Mouse (Mus musculus): ENCODE data around the gene Prc1. TPM values are rescaled to one million over a fixed set of nuclear protein-coding genes. Genes with fewer than 3 reads are reported as not detected.

The Prc1 gene
- total RNA-seq, 1 experiment: 91.0 TPM

DNA sequence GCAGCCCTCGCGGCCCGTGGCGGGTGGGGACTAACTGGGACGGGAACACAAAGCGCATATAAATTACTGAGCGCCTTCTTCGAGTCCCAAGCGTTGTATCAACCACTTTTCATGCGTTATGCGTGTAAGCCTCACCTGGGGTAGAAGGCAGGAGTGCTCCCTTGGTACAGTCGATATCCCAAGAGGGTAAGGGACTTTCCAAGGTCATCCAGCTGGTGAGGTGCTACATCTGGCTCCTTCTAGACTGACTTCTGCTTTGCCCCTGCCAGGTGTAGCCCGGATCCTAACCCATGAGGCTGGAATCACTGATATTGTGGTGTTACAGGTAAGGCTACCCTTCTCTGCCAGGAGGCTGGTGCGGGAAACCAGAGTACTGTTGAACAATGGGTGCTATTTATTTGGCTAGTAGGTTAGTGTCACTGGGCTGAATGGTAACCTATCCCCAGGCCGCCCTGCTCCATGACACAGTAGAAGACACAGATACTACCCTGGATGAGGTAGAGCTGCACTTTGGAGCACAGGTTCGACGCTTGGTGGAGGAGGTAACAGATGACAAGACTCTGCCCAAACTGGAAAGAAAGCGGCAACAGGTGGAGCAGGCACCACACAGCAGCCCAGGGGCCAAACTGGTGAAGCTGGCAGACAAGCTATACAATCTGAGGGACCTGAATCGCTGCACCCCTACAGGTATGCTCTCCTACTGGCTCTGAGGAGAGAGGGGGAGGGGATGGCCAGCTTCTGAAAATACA is 49.2 kb downstream of the Prc1 start:
- peak overlapping the region; percentile 73 to 82 for H3K4me3 ChIP-seq (ENCODE audit: insufficient read depth in 1 of 2, low read depth in 1 of 2, low read length in 2 of 2, poor library complexity in 1 of 2, severe bottlenecking in 1 of 2)
- in situ Hi-C loops (cut with MboI; ENCODE audit: low sequenced_read_pairs in 2 of 2, unreplicated experiment in 2 of 2): no loop called here
- H3K9me3 ChIP-seq (ENCODE audit: control insufficient read depth, insufficient read depth, low read depth, low read length): no peaks in the 10 kb centered on the region
- no peaks in the 10 kb centered on the region; the same call in 1 of the 2 replicates for H3K36me3 ChIP-seq (ENCODE audit: control insufficient read depth, insufficient read depth, low read length, poor library complexity, severe bottlenecking)
- H3K4me1 ChIP-seq (ENCODE audit: control insufficient read depth in 2 of 2, insufficient read depth in 2 of 2, low read length in 2 of 2, poor library complexity in 1 of 2): peaks cover 3 to 14% of the 10 kb centered on the region in 2 experiments; a peak in 3 of 4 replicates
- H3K9ac ChIP-seq (ENCODE audit: insufficient read depth, low read depth, low read length, poor library complexity, severe bottlenecking): peak overlapping the region; percentile 86
- no peak for TF ChIP-seq ZC3H11A (IDR thresholded peaks at IDR 0.05; ENCODE audit: borderline replicate concordance, low read depth, low read length)
- TF ChIP-seq HCFC1 (IDR thresholded peaks at IDR 0.05; ENCODE audit: borderline replicate concordance, insufficient read depth, low read length): no peak
- TF ChIP-seq CHD2 (IDR thresholded peaks at IDR 0.05; ENCODE audit: low read depth, low read length): no peak
- TF ChIP-seq ZNF384 (IDR thresholded peaks at IDR 0.05; ENCODE audit: low read depth, low read length): no peak
- TF ChIP-seq MAFK (IDR thresholded peaks at IDR 0.05; ENCODE audit: insufficient read depth, low read depth, low read length): no peak
- no peak overlapping the region for H3K27ac ChIP-seq (ENCODE audit: insufficient read depth, low read depth, low read length, poor library complexity, severe bottlenecking)
- no peak for DNase-seq (ENCODE audit: low read depth, low spot score)

DNA sequence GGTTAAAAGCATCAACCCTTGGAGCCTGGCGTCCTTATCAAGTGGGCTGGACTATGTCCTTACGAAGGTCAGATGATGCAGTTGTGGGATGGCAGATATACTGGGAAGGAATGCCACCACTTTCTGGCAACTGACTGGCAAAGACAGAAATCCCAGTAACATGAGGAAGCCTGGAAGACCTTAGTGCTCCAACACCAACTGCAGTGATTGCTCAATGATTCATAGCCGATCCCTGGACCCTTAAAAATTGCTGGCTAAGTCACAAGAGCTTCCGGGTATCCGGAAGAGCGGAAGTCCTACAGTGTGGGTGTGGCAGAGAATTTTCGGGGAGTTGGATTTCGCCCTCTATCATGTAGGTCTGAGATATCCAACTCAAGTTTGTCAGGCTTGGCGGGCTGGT is 51.9 kb downstream of the Prc1 start:
- DNase-seq (ENCODE audit: low read depth, low spot score): no peak
- Histone ChIP-seq H3K9ac (ENCODE audit: insufficient read depth, low read depth, low read length, poor library complexity, severe bottlenecking) (no peak overlapping the region), H3K4me1 (ENCODE audit: control insufficient read depth in 2 of 2, insufficient read depth in 2 of 2, low read length in 2 of 2, poor library complexity in 1 of 2) (peaks cover 0 to 15% of the 10 kb centered on the region in 2 experiments; a peak in 1 of 4 replicates), H3K9me3 (ENCODE audit: control insufficient read depth, insufficient read depth, low read depth, low read length) (no peaks in the 10 kb centered on the region), H3K36me3 (ENCODE audit: control insufficient read depth, insufficient read depth, low read length, poor library complexity, severe bottlenecking) (no peaks in the 10 kb centered on the region; the same call in 1 of the 2 replicates), H3K27ac (ENCODE audit: insufficient read depth, low read depth, low read length, poor library complexity, severe bottlenecking) (no peak overlapping the region), H3K4me3 (ENCODE audit: insufficient read depth in 1 of 2, low read depth in 1 of 2, low read length in 2 of 2, poor library complexity in 1 of 2, severe bottlenecking in 1 of 2) (no peak overlapping the region)
- TF ChIP-seq ZNF384 (IDR thresholded peaks at IDR 0.05; ENCODE audit: low read depth, low read length): no peak
- no peak for TF ChIP-seq CHD2 (IDR thresholded peaks at IDR 0.05; ENCODE audit: low read depth, low read length)
- no peak for TF ChIP-seq ZC3H11A (IDR thresholded peaks at IDR 0.05; ENCODE audit: borderline replicate concordance, low read depth, low read length)
- no peak for TF ChIP-seq HCFC1 (IDR thresholded peaks at IDR 0.05; ENCODE audit: borderline replicate concordance, insufficient read depth, low read length)
- TF ChIP-seq MAFK (IDR thresholded peaks at IDR 0.05; ENCODE audit: insufficient read depth, low read depth, low read length): no peak
- in situ Hi-C loops (cut with MboI; ENCODE audit: low sequenced_read_pairs in 2 of 2, unreplicated experiment in 2 of 2): no loop called here

GRCm38 (mm10) chr7:80346830-80347229 is 52.6 kb downstream of the Prc1 start:
- Histone ChIP-seq H3K9me3 (ENCODE audit: control insufficient read depth, insufficient read depth, low read depth, low read length) (no peaks in the 10 kb centered on the region), H3K4me3 (ENCODE audit: insufficient read depth in 1 of 2, low read depth in 1 of 2, low read length in 2 of 2, poor library complexity in 1 of 2, severe bottlenecking in 1 of 2) (no peak overlapping the region), H3K4me1 (ENCODE audit: control insufficient read depth in 2 of 2, insufficient read depth in 2 of 2, low read length in 2 of 2, poor library complexity in 1 of 2) (peaks cover 0 to 16% of the 10 kb centered on the region in 2 experiments; a peak in 1 of 4 replicates), H3K27ac (ENCODE audit: insufficient read depth, low read depth, low read length, poor library complexity, severe bottlenecking) (no peak overlapping the region), H3K36me3 (ENCODE audit: control insufficient read depth, insufficient read depth, low read length, poor library complexity, severe bottlenecking) (no peaks in the 10 kb centered on the region; the same call in 1 of the 2 replicates), H3K9ac (ENCODE audit: insufficient read depth, low read depth, low read length, poor library complexity, severe bottlenecking) (no peak overlapping the region)
- no peak for DNase-seq (ENCODE audit: low read depth, low spot score)
- in situ Hi-C loops (cut with MboI; ENCODE audit: low sequenced_read_pairs in 2 of 2, unreplicated experiment in 2 of 2): no loop called here
- TF ChIP-seq MAFK (IDR thresholded peaks at IDR 0.05; ENCODE audit: insufficient read depth, low read depth, low read length): no peak
- no peak for TF ChIP-seq ZNF384 (IDR thresholded peaks at IDR 0.05; ENCODE audit: low read depth, low read length)
- no peak for TF ChIP-seq CHD2 (IDR thresholded peaks at IDR 0.05; ENCODE audit: low read depth, low read length)
- TF ChIP-seq ZC3H11A (IDR thresholded peaks at IDR 0.05; ENCODE audit: borderline replicate concordance, low read depth, low read length): no peak
- no peak for TF ChIP-seq HCFC1 (IDR thresholded peaks at IDR 0.05; ENCODE audit: borderline replicate concordance, insufficient read depth, low read length)

DNA sequence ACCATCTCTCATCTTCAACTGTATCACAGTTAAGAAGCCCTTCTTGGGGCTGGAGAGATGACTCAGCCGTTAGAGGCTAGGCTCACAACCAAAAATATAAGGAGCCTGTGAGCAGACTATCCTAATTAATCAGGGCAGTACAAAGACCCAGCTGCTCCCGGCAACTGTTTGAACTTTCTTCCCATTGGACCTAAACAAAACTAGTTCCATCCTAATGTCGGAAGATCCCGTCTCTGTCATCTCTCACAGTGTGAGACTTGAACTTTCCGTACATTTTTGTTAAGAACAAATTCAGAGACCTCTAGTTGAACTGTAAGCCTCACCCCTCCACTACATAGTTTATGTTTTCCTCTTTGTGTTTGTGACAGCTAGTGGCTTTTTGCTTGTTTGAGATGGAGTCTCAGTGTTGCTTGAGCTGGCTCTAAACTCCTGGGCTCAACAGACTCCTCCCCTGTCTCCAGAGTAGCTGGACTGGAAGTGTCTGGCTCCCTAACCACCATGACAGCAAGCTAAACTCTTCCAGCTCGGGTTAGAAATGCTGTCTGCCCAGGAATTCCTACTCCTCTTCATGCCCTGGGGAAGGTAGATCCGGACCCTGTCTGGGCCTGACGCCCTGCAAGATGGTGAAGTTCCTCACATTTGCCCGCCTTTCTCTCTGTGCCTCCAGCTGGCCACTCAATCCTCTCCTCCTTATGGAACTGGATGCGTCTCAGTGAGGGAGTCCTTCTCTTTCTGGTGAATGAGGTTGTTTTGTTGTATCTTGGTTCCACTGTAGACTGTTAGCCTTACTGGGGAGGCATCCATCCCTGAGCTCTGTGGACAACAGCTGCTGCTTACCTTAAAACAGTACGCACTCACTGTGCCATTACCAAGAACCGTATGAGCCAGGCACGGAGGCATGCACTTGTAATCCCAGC is 53.7 kb downstream of the Prc1 start:
- peaks cover 0 to 16% of the 10 kb centered on the region in 2 experiments; a peak in 1 of 4 replicates for H3K4me1 ChIP-seq (ENCODE audit: control insufficient read depth in 2 of 2, insufficient read depth in 2 of 2, low read length in 2 of 2, poor library complexity in 1 of 2)
- no peak for TF ChIP-seq MAFK (IDR thresholded peaks at IDR 0.05; ENCODE audit: insufficient read depth, low read depth, low read length)
- H3K36me3 ChIP-seq (ENCODE audit: control insufficient read depth, insufficient read depth, low read length, poor library complexity, severe bottlenecking): peaks cover 3% of the 10 kb centered on the region; the same call in 1 of the 2 replicates
- H3K27ac ChIP-seq (ENCODE audit: insufficient read depth, low read depth, low read length, poor library complexity, severe bottlenecking): no peak overlapping the region
- peak overlapping the region; percentile 23; the same call in 1 of the 2 replicates for H3K9ac ChIP-seq (ENCODE audit: insufficient read depth, low read depth, low read length, poor library complexity, severe bottlenecking)
- no peak overlapping the region for H3K4me3 ChIP-seq (ENCODE audit: insufficient read depth in 1 of 2, low read depth in 1 of 2, low read length in 2 of 2, poor library complexity in 1 of 2, severe bottlenecking in 1 of 2)
- in situ Hi-C loops (cut with MboI; ENCODE audit: low sequenced_read_pairs in 2 of 2, unreplicated experiment in 2 of 2): no loop called here
- no peaks in the 10 kb centered on the region for H3K9me3 ChIP-seq (ENCODE audit: control insufficient read depth, insufficient read depth, low read depth, low read length)
- no peak for DNase-seq (ENCODE audit: low read depth, low spot score)
